Mouse (Mus musculus) spleen, adult 12 weeks (tissue): ENCODE data around the gene Eif4e1b.

Source experiments
- DNase-seq: peaks from one replicate; pipeline ENCODE4 v3.0.0; 2022; ENCODE audit warnings: low spot score

Eif4e1b gene

GRCm38 (mm10) chr13:54799701-54800100 lies 15.9 kb downstream of the Eif4e1b start:
- peak; percentile 42 for DNase-seq

- no peak for DNase-seq
Measured at GRCm38 (mm10) chr13:54800206-54800605, 16.4 kb downstream of the Eif4e1b start.

GRCm38 (mm10) chr13:54803010-54803409 lies 19.2 kb downstream of the Eif4e1b start:
- DNase-seq, result no peak

DNA sequence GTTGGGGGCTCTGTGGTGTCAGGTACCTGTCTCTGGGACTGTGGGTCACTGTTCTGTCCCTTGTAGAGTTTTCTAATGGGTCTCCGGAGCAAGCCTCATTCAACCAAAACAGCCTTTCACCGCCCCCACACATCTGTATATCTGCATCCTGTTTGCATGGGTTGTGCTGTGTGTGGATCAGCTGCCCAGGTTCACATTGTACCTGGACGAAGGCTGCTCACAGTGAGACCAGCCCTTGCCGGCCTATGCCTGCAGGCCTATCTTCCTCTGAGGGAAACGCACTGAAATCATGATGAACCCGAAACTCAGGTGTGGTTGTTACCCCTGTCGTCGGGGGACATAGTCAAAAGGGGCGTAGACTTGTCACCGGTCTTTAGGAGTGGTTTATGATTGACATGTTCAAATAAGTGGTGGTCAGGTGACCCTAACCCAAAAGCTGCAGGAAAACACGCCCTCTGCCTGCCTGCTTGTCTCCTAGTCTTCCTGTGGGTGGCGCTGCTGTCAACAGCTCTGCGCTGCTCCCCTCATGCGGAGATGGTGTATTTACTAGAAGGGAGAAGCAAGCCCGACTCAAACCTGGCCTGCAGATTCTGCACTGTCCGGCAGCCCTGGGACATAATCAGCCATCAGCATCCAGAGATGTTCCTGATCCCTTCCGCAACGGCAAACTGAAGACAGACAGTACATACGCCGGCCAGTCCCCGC lies 21.5 kb downstream of the Eif4e1b start:
- DNase-seq, result no peak

DNA sequence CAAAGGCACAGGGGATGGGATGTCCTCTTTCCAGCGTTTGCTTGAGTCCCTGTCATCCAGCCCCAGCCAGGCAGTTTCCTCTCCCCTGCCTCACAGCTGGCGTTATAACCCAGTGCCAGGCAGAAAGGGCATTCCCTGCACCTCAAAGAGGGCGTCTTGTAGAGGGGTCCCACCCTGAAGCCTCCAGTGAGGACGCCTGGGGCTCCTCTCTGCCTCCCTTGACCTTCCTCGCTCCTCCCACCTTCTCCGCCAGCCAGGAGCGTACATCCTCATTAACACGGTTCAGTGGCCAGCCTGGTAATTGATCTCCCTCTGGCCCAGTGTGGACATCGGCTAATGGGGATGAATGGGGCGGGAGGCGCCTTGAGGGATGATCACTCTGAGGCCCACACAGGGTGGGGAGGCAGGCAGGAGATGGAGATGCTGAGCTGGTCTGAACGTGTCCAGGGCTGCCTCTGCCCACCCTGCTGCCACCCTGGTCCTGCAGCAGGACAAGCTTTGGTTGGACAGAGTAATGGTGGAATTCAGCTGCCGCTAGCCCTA lies 22.7 kb downstream of the Eif4e1b start:
- no peak for DNase-seq

GRCm38 (mm10) chr13:54808067-54808466 lies 24.3 kb downstream of the Eif4e1b start:
- DNase-seq, result no peak

- DNase-seq, result no peak
Measured at GRCm38 (mm10) chr13:54811476-54811875, 27.7 kb downstream of the Eif4e1b start.

GRCm38 (mm10) chr13:54813381-54813780 lies 29.6 kb downstream of the Eif4e1b start:
- DNase-seq, result no peak

- DNase-seq, result no peak
Measured at GRCm38 (mm10) chr13:54818399-54819254, 34.8 kb downstream of the Eif4e1b start.

GRCm38 (mm10) chr13:54821106-54821505 lies 37.3 kb downstream of the Eif4e1b start:
- no peak for DNase-seq

DNA sequence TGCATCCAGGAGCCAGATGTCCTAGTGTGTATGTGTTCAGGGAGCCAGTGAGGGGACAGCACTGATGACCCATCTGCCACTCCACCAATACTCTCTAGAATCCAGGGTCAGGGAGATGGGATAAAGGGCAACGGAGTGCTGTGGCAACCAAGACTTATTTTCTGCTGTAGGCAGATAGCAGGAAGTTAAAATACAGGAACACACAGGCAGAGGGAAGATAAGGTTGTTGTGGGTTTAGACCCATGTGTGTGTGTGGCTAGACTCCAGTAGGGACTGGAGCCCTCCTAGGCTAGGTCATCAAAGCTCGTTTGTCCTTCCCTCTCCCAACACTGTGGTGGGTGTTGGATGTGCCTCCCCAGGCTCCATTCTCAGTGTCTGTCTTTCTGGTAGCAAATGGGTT lies 38.1 kb downstream of the Eif4e1b start:
- no peak for DNase-seq

DNA sequence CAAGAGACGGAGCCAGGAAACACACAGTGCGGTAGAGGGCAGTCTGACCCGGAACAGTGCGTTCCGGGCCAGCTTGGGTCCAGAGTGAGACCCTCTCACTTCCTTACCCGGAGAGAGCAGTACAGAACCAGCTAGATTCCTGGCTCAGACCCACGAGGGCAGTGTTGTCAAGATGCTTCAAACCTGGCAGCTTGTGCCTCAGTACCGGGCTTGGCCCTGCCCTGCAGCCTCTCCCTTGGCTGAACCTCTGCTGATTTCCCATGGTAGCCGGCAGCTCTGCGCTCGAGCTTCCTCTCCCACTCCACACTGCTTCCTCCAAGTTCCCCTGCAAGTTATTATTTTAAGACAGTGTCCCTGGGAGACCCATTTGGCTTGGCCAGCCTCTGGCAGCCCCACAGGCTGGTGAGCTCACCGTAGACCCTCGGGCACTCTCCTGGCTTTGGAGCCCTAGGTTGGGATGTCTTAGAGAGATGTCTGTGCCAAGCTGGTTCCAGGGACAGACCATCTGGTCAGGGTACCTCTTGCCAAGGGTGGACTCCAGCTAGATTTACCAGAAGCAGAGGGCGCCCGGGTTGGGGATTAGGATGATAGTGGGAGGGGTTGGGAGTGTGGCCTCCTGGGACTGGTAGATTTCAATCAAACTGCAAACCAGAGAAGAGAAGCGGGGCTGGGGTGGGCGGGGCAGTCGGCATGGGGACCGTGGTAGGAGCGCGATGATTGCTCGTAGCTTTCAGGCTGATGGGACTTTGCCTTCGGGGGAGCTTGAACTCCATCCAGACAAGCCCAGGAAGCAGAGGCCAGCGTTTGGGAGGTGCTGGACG lies 40.5 kb downstream of the Eif4e1b start:
- DNase-seq, result no peak

DNA sequence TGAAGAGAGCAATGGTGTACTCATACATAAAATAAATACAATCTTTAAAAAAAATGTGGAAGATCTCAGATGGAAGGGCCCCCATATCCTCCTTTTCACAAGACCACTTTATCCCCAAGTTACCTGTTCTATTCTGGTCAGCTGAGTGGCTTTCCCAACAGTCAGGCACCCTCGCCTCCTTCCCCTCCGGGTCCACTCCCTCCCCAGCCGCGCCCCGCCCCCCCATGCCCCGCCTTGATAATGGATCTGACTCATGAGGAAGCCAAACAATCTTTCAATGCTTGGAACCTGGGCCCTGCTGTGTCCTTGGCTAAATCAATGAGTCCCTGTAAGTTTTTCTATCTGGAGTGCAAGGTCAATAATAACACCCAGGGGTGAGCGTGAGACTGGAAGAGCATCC lies 44.2 kb downstream of the Eif4e1b start:
- DNase-seq, result no peak

- DNase-seq, result no peak
Measured at GRCm38 (mm10) chr13:54828508-54828907, 44.7 kb downstream of the Eif4e1b start.

DNA sequence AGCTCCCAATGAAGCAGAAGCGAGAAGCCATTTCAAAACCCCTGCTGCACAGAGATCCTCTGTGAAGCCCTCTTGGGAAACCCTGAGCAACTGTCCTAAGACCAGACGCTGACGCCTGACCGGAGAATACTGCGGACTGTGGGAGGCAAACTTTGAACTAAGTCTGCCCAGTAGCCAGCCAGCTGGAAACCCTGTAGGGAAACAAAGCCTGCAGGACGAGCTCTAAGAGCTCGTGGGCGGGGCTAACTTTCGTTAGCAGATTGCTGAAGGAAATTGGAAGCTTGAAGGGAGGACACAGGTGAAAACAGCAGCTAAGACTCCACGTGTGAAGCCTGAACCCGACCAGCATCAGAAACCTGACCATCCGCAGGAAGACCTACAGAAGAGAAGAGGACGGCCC lies 45.7 kb downstream of the Eif4e1b start:
- no peak for DNase-seq

DNA sequence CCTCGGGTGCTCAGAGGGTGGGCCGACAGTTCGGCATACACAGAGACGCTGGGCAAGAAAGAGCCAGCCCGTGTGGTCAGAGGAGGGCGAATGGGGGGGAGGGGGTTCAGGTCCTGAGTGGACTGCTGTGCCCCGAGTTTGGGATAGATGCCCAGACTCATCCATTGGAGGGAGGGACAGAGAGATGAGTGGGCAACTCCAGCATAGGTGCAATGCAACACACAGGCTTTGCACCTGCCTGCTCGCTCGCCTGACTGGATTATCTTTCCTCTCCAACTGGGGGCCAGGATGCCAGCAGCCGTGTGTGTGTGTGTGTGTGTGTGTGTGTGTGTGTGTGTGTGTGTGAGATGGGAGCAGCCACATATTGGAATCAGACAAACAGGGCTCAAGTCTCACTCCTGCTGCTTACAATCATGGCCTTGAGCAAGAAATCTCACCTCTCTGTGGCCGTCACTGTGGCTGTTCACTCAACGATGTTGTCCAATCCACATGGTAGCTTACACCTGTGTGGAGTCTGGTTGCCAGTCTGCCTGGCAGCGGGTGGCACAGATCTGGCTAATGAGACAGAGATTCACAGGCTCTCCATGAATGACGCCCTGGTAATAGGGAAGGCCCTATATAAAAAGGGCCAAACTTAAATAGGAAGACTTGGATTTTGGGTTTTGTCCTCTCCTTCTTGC lies 52.7 kb downstream of the Eif4e1b start:
- DNase-seq, result no peak

DNA sequence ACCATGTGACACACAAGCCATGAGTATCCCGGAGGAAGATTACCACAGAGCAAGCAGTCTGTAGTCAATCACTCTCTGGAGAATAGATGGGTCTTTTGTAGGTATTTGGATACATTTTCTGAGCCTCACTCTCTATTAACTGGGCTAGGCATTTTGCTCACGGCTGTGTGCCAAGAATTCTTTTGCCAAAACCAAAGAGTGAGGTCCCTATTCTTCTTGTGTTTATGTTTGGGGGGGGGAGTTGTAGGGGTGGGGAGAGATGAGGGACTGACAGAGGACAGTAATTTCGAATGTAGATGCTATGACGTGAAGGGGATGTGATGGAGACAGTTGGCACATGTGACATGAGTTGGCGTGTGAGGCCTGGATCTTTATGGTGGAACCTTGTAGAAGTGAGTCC lies 53.3 kb downstream of the Eif4e1b start:
- DNase-seq, result no peak

DNA sequence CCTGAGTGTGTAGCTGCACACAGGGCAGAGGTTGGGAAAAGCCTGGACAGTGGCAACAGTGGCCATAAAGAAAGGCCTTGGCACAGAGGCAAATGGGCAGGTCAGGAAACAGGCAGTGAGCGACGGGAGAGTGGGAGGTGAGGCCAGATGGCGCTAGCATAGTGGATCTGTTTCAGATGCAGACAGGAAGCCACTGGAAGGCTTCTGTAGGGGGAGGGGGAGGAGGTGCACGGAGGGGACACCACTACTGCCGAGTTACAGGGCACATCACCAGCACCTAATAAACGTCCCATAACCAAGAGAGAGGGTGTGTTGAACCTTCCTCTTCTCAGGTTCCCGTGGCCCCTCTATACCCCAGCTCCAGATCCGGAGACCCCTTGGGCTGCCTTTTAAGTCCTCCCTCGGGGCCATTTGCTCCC lies 53.7 kb downstream of the Eif4e1b start:
- DNase-seq, result no peak
